In genomic region chr13:98390363-98390762, GRCm38 (mm10) we compare ENCODE assay signal across 9 mouse cellular contexts. TPM values are rescaled to one million over a fixed set of nuclear protein-coding genes. Genes with fewer than 3 reads are reported as not detected.
DNase-seq lines count a peak whose midpoint lies in the region; ATAC-seq and TF ChIP-seq lines count a peak whose summit lies in the region.
"Had no signal": no experiment of that assay in that cellular context is flagged by ENCODE, and none has a peak within 500 bp of the region (broad histone marks: within the 10 kb centered on the region; RNA-seq: fewer than 3 reads in every experiment).

No protein-coding gene starts in this region.

- peak; percentile 67 for DNase-seq in NIH3T3 (ENCODE audit: low read depth)
- DNase-seq in heart, postnatal 0 days (ENCODE audit: low spot score): no peak
- no peak for DNase-seq in midbrain, embryonic 10.5 days (ENCODE audit: low spot score)
- no peak for DNase-seq in spleen, adult 18-20 months
- DNase-seq in gastrocnemius, adult 18-20 months (ENCODE audit: low spot score): no peak
- DNase-seq in right cerebral cortex, postnatal 25 days: no peak

- H3K9ac ChIP-seq in heart, postnatal 0 days (replicated peaks; ENCODE audit: low read depth, low read length): no peak overlapping the region

- H3K9me3 ChIP-seq in heart, postnatal 0 days (replicated peaks; ENCODE audit: control insufficient read depth, low read length): 0 out of 2 replicates have a peak, but pooled peaks cover 6% of the 10 kb centered on the region
- H3K9me3 ChIP-seq in midbrain, embryonic 10.5 days (replicated peaks): peaks cover 7% of the 10 kb centered on the region; the same call in 1 of the 2 replicates

- H3K79me3 ChIP-seq in C2C12 (ENCODE audit: low read depth): no peaks in the 10 kb centered on the region

- no peak overlapping the region for H3K4me3 ChIP-seq in C2C12 (ENCODE audit: insufficient read depth, poor library complexity, severe bottlenecking)
- H3K4me3 ChIP-seq in heart, postnatal 0 days (ENCODE audit: low read depth, low read length): peak overlapping the region; percentile 50; the same call in 1 of the 2 replicates
- peak overlapping the region; percentile 61 for H3K4me3 ChIP-seq in midbrain, embryonic 10.5 days

- no peak for TF ChIP-seq EP300 in heart, postnatal 0 days (IDR thresholded peaks at IDR 0.05; ENCODE audit: low read depth)

- ATAC-seq in heart, postnatal 0 days (ENCODE audit: insufficient read depth, low read depth): no peak

- H3K36me3 ChIP-seq in C2C12 (ENCODE audit: control insufficient read depth, insufficient read depth): no peaks in the 10 kb centered on the region
- H3K36me3 ChIP-seq in heart, postnatal 0 days (replicated peaks; ENCODE audit: control insufficient read depth, insufficient read depth, low read length): no peaks in the 10 kb centered on the region
- no peaks in the 10 kb centered on the region for H3K36me3 ChIP-seq in midbrain, embryonic 10.5 days

- no peak for TF ChIP-seq CTCF in C2C12 (IDR thresholded peaks at IDR 0.05; ENCODE audit: control insufficient read depth, insufficient read depth, insufficient read length)
- TF ChIP-seq CTCF in heart, postnatal 0 days (IDR thresholded peaks at IDR 0.05; ENCODE audit: low read depth): no peak

- no peak overlapping the region for H3K27ac ChIP-seq in heart, postnatal 0 days (ENCODE audit: low read depth)
- no peak overlapping the region for H3K27ac ChIP-seq in midbrain, embryonic 10.5 days (replicated peaks)

- H3K79me2 ChIP-seq in C2C12 (ENCODE audit: control insufficient read depth, insufficient read depth): no peaks in the 10 kb centered on the region

- 21% methylated on average over 6 of the region's 6 CpGs for WGBS in heart, postnatal 0 days
- WGBS in midbrain, embryonic 10.5 days: 6% methylated on average over 6 of the region's 6 CpGs

- H3K4me2 ChIP-seq in heart, postnatal 0 days (ENCODE audit: low read depth, low read length): peak overlapping the region; percentile 71

- 0 out of 2 replicates have a peak, but pooled peaks cover 4% of the 10 kb centered on the region for H3K4me1 ChIP-seq in heart, postnatal 0 days (ENCODE audit: control insufficient read depth, insufficient read depth)
- H3K4me1 ChIP-seq in midbrain, embryonic 10.5 days: peaks cover 38% of the 10 kb centered on the region

- peaks cover 7% of the 10 kb centered on the region for H3K27me3 ChIP-seq in C2C12 (ENCODE audit: control insufficient read depth, insufficient read depth, insufficient read length)
- peaks cover 69% of the 10 kb centered on the region for H3K27me3 ChIP-seq in heart, postnatal 0 days (ENCODE audit: control insufficient read depth, insufficient read depth, low read length)
- peaks cover 88% of the 10 kb centered on the region for H3K27me3 ChIP-seq in midbrain, embryonic 10.5 days (ENCODE audit: low read depth, poor library complexity, severe bottlenecking)

- no peak overlapping the region for H3ac ChIP-seq in C2C12 (ENCODE audit: control insufficient read depth, insufficient read length, low read depth)

TF ChIP-seq in C2C12, 6 proteins besides CTCF, POLR2A, EP300 and RAD21:
- TF ChIP-seq MAX (IDR thresholded peaks at IDR 0.05) (peak; percentile 39), CEBPB (IDR thresholded peaks at IDR 0.05; ENCODE audit: low read depth) (no peak), USF1 (IDR thresholded peaks at IDR 0.05; ENCODE audit: low read depth) (peak; percentile 1), FOSL1 (IDR thresholded peaks at IDR 0.05; ENCODE audit: insufficient read depth, low read length, poor library complexity, severe bottlenecking) (peak; percentile 45), MYOD1 (IDR thresholded peaks at IDR 0.05; ENCODE audit: control insufficient read depth, insufficient read length, low read depth) (peak; percentile 91), MYOG (IDR thresholded peaks at IDR 0.05; ENCODE audit: control insufficient read depth, extremely low read depth, insufficient read length) (no peak)

RNA-seq across cellular contexts. Expression of gene Foxd1, which starts 36.3 kb away (rescaled TPM):
- 0.14 TPM for polyA plus RNA-seq in C2C12 (2012; fragmentation: generic; extraction: Trizol)
- not detected in 2 replicates for total RNA-seq in heart, postnatal 0 days (2014; rRNA removed; ENCODE audit: low replicate concordance)
- not detected in 2 replicates for polyA plus RNA-seq in heart, postnatal 0 days (2015; fragmentation: Nextera tagmentation; extraction: Ambion mirVana)
- polyA plus RNA-seq in midbrain, embryonic 10.5 days (2016; fragmentation: Nextera tagmentation; extraction: Ambion mirVana): 3.4 and 3.7 TPM in 2 replicates
- total RNA-seq in gastrocnemius, adult 18-20 months (2021): under 1 TPM in 1 of 2 experiments, not detected in 1; 0.12 TPM
- total RNA-seq: common myeloid progenitor, adult 5-6 weeks had no signal
- polyA plus RNA-seq: large intestine, adult 2 months had no signal
